Mouse (Mus musculus) layer of hippocampus, adult 2 months (tissue): ENCODE data around the gene Olfr356. TPM values are rescaled to one million over a fixed set of nuclear protein-coding genes. Genes with fewer than 3 reads are reported as not detected.

Source experiments
- DNase-seq, 2 experiments: peaks; one replicate each; pipeline ENCODE4 v3.0.0; 2022; ENCODE audit warnings: low spot score in 2 of 2
- H3K27ac ChIP-seq: fragments of 200-600 bp; 2 replicates; pipeline ENCODE4 v1.8.1; 2022
- H3K4me3 ChIP-seq: fragments of 200-600 bp; 2 replicates; pipeline ENCODE4 v1.8.1; 2022; ENCODE audit warnings: mild to moderate bottlenecking
- CTCF ChIP-seq: fragments of 200-600 bp; conservative IDR thresholded peaks from 2 replicates; pipeline ENCODE4 v1.8.1; 2022; ENCODE audit warnings: antibody characterized with exemption, mild to moderate bottlenecking, moderate library complexity
- long read RNA-seq, 2 experiments: library from polyadenylated mRNA; stranded (forward); transcript quantifications; one replicate each; pipeline ENCODE4 v2.0.0; 2021; ENCODE audit warnings: borderline mapping rate in 2 of 2
- total RNA-seq, 2 experiments: library from RNA; stranded (reverse); gene quantifications; 2 replicates each; pipeline ENCODE4 v1.2.3; 2021

Gene Olfr356
- total RNA-seq: not detected
- long read RNA-seq, experiment 1: 0 reads
- long read RNA-seq, experiment 2: 0 reads

DNA sequence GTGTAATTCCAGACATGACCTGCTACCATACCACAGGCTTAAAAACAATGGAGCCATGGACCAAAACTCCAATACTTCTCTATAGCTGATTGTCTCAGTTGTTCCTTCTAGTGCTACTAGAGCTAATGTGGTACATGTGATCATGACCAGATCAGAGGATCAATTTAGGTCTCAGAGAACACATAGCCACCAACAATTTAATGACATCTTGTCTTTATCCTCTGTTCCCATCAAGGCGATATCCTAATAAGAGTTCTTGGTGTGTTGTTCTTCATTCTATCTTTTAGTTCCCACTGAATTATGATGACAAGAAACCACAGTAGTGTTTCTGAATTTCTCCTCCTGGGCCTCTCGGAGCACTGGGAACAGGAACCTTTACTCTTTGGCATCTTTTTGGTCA lies at the start of gene Olfr356:
Olfr356 (plus strand) TSS at position 301 of the 400 bp plus-strand sequence.
- DNase-seq: no peak
- no peak for TF ChIP-seq CTCF
- Histone ChIP-seq H3K27ac (no peak within 1 kb of the TSS), H3K4me3 (no peak within 1 kb of the TSS)

DNA sequence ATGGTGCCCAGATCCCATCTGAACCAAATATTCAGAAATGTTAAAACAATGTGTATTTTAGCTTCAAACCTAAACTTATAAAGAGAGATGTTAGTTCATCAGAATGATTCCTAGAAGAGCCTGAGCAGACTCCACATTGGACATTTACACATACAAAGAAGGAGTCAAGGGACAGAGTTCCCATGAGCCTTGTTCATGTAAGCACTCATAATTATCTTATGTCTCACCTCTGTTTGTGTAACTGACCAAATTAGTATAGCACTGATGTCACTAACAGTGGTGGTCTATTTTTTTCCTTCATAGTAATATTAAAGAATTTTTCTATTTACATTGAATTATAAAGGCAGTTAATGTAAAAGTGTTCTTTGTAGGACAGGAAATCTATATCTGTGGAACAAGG lies 44.1 kb upstream of the Olfr356 start, which contains the start of gene Olfr353:
Olfr353 (minus strand) TSS at position 101 of the 400 bp plus-strand sequence.
- TF ChIP-seq CTCF: no peak
- DNase-seq: no peak
- no peak within 1 kb of the TSS for H3K27ac ChIP-seq
- no peak within 1 kb of the TSS for H3K4me3 ChIP-seq

DNA sequence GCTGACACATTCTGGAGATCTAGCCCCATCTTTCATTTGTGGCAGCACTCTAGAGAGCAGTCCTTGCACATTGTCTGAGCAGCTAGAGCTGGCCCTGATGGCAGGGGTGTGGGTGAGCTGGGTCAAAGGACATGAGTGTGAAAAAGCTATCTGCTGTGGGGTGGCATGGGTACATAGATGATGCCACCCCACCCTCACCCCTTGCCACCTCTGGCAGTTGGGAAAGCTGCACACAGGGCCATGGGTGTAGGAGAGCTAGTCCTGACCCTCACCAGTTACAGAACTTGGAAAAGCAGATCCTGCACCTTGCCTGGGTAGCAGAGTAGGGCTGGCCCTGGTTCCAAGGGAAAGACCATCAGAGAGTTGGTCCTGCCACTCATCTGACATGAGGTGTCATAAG lies 39.8 kb upstream of the Olfr356 start:
- TF ChIP-seq CTCF: no peak
- Histone ChIP-seq H3K27ac (no peak overlapping the region), H3K4me3 (no peak overlapping the region)
- no peak for DNase-seq

DNA sequence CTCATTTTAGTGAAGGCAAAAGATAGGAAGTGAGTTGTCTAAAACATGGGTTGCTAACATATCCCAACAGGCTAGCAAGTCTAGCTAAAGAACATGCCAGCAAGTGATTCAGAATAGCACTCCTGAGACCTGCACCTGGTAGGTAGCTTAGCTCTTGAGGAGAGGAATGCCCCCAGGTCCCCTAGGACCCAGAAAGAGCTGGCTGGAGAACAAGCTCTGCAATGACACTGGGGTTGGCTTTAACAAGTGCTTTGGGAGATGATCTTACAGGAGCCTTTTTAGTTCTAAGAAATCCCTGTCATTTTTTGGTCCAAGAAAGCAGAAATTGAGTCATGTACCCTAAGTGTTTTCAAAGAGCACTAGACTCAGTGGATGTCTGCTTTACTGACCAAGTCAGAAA lies 31.5 kb upstream of the Olfr356 start, which contains the start of gene Olfr354:
Olfr354 (plus strand) TSS at position 301 of the 400 bp plus-strand sequence.
- no peak within 1 kb of the TSS for H3K27ac ChIP-seq
- TF ChIP-seq CTCF: no peak
- DNase-seq: no peak
- H3K4me3 ChIP-seq: no peak within 1 kb of the TSS

DNA sequence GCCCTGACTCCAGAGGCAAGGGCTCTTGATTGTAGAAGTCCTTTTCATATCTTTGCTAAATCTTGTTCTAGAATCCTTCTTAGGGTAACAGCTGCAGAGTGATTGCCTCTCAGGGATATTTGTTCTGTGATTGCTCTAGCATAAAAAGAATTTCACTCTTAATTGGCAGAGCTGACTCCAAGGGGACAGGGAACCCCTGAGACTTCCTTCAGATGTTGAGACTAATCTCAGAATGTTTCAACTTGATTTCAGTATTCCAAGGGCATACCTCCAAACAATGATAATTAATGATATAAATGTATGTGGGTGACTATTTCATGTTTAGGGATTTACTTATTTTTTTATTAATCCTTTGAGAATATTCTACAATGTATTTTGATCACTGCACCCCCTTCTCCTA lies 8.1 kb upstream of the Olfr356 start, which contains the start of gene Olfr355:
Olfr355 (minus strand) TSS at position 101 of the 400 bp plus-strand sequence.
- no peak for TF ChIP-seq CTCF
- Histone ChIP-seq H3K27ac (no peak within 1 kb of the TSS), H3K4me3 (no peak within 1 kb of the TSS)
- DNase-seq: no peak

Other genes with a start within 250 kb of the Olfr356 start
- not detected for gene Olfr347, start 205.2 kb upstream of the Olfr356 start, total RNA-seq
- gene Olfr348, start 152.8 kb upstream of the Olfr356 start, total RNA-seq: not detected
- gene Olfr50, start 146.6 kb upstream of the Olfr356 start, total RNA-seq: not detected
- gene Olfr3, start 120.1 kb upstream of the Olfr356 start, total RNA-seq: not detected
- gene Olfr350, start 90.8 kb upstream of the Olfr356 start, total RNA-seq: not detected
- gene Olfr351, start 74.5 kb upstream of the Olfr356 start, total RNA-seq: not detected
- gene Olfr352, start 68.7 kb upstream of the Olfr356 start, total RNA-seq: not detected
- not detected for gene Olfr353, start 44.2 kb upstream of the Olfr356 start, total RNA-seq
- gene Olfr354, start 31.4 kb upstream of the Olfr356 start, total RNA-seq: not detected
- gene Olfr355, start 8.2 kb upstream of the Olfr356 start, total RNA-seq: not detected
- gene Olfr357, start 56.7 kb downstream of the Olfr356 start, total RNA-seq: not detected
- not detected for gene Olfr358, start 72.2 kb downstream of the Olfr356 start, total RNA-seq
- not detected for gene Olfr360, start 128.6 kb downstream of the Olfr356 start, total RNA-seq
- not detected for gene Olfr361, start 152.2 kb downstream of the Olfr356 start, total RNA-seq
- not detected for gene Olfr362, start 180.8 kb downstream of the Olfr356 start, total RNA-seq
- not detected for gene Olfr364-ps1, start 202.2 kb downstream of the Olfr356 start, total RNA-seq